ENCODE assay signal across 27 mouse cellular contexts in the genomic region with DNA sequence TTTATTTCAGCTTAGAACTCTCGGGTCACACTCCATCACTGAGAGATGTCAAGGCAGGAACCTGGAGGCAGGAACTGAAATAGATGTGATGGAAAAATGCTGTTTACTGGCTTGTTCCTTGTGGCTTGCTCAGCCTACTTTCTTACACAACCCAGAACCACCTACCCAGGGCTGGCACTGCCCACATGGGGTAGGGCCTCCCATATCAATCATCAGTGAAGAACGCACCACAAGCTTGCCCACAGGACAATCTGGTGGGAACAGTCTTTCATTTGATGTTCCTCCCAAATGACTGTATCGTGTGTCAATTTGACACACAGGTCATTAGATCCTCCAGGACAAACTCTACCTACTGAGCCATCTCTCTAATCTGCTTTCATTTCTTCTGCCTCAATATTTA. TPM values are rescaled to one million over a fixed set of nuclear protein-coding genes. Genes with fewer than 3 reads are reported as not detected.
A peak's percentile ranks its signal among the peaks of the same experiment; 100 is the strongest.
DNase-seq lines count a peak whose midpoint lies in the region; ATAC-seq and TF ChIP-seq lines count a peak whose summit lies in the region.
"Had no signal": no experiment of that assay in that cellular context is flagged by ENCODE, and none has a peak within 500 bp of the region (broad histone marks: within the 10 kb centered on the region; RNA-seq: fewer than 3 reads in every experiment).

No protein-coding gene starts in this region.

- no peak for TF ChIP-seq CTCF in forebrain, postnatal 0 days (IDR thresholded peaks at IDR 0.05; ENCODE audit: low read depth)

- no peak overlapping the region for H3K4me3 ChIP-seq in forebrain, postnatal 0 days (ENCODE audit: low read depth, low read length)
- H3K4me3 ChIP-seq: embryonic facial prominence, embryonic 12.5 days; embryonic facial prominence, embryonic 15.5 days; erythroblast, embryonic 14.5 days; forebrain, embryonic 10.5 days; forebrain, embryonic 13.5 days; gastrocnemius, adult 2 months; heart, adult 2 months; heart, embryonic 10.5 days; heart, embryonic 13.5 days; hindbrain, embryonic 15.5 days had no signal

- intact Hi-C loops in left cerebral cortex, postnatal 4 days (cut with DNase I): no loop called here

- H3K27ac ChIP-seq in forebrain, postnatal 0 days (ENCODE audit: low read depth, low read length): no peak overlapping the region
- H3K27ac ChIP-seq: embryonic facial prominence, embryonic 12.5 days; embryonic facial prominence, embryonic 15.5 days; forebrain, embryonic 10.5 days; forebrain, embryonic 13.5 days; gastrocnemius, adult 2 months; heart, adult 2 months; heart, embryonic 10.5 days; heart, embryonic 13.5 days; hindbrain, embryonic 15.5 days had no signal

- ATAC-seq in erythroblast, adult 5-6 weeks (replicated peaks; ENCODE audit: low FRiP score, poor library complexity, severe bottlenecking): peak; percentile 39; the same call in 1 of the 2 replicates
- peak; percentile 33; the same call in 1 of the 2 replicates for ATAC-seq in megakaryocyte, adult 5-6 weeks (ENCODE audit: poor library complexity, severe bottlenecking)
- no peak for ATAC-seq in forebrain, postnatal 0 days
- ATAC-seq: activated CD4-positive, CD25-positive, alpha-beta regulatory T cell, adult 4 months; forebrain, embryonic 13.5 days; forebrain, embryonic 16.5 days; intestine, postnatal 0 days had no signal

- WGBS in forebrain, postnatal 0 days: 85% methylated on average over 3 of the region's 3 CpGs

- H3K9ac ChIP-seq in forebrain, postnatal 0 days: no peak overlapping the region
- H3K9ac ChIP-seq: embryonic facial prominence, embryonic 12.5 days; embryonic facial prominence, embryonic 15.5 days; forebrain, embryonic 13.5 days; heart, embryonic 13.5 days; hindbrain, embryonic 15.5 days had no signal

- no peaks in the 10 kb centered on the region for H3K4me1 ChIP-seq in forebrain, postnatal 0 days (ENCODE audit: insufficient read depth)
- H3K4me1 ChIP-seq: embryonic facial prominence, embryonic 12.5 days had no signal

- H3K4me2 ChIP-seq in forebrain, postnatal 0 days (ENCODE audit: low read depth): no peak overlapping the region
- H3K4me2 ChIP-seq: embryonic facial prominence, embryonic 12.5 days; embryonic facial prominence, embryonic 15.5 days; forebrain, embryonic 13.5 days; heart, embryonic 13.5 days; hindbrain, embryonic 15.5 days had no signal

- peak; percentile 72 for DNase-seq in 416B (ENCODE audit: low read depth)
- DNase-seq in forebrain, postnatal 0 days: no peak
- DNase-seq in left cerebral cortex, postnatal 4 days: no peak
- DNase-seq in B cell, adult 2 months: no peak
- DNase-seq: adrenal gland, adult 8-10 months; adrenal gland, postnatal 25 days; cerebellum, adult 11-12 months; cerebellum, adult 8-10 months; cerebellum, postnatal 14 days; gastrocnemius, adult 2 months; gastrocnemius, postnatal 25 days; heart, adult 2 months; heart, postnatal 14 days; heart, postnatal 4 days had no signal

- no peaks in the 10 kb centered on the region for H3K36me3 ChIP-seq in forebrain, postnatal 0 days (ENCODE audit: insufficient read depth)
- H3K36me3 ChIP-seq: embryonic facial prominence, embryonic 12.5 days; embryonic facial prominence, embryonic 15.5 days; forebrain, embryonic 10.5 days; heart, embryonic 10.5 days; heart, embryonic 13.5 days; hindbrain, embryonic 15.5 days had no signal

- no peaks in the 10 kb centered on the region for H3K27me3 ChIP-seq in forebrain, postnatal 0 days (ENCODE audit: insufficient read depth, low read length)
- H3K27me3 ChIP-seq: embryonic facial prominence, embryonic 12.5 days; embryonic facial prominence, embryonic 15.5 days; forebrain, embryonic 13.5 days; hindbrain, embryonic 15.5 days had no signal

- H3K9me3 ChIP-seq in forebrain, postnatal 0 days (ENCODE audit: low read length): no peaks in the 10 kb centered on the region
- H3K9me3 ChIP-seq: embryonic facial prominence, embryonic 12.5 days; embryonic facial prominence, embryonic 15.5 days; forebrain, embryonic 10.5 days; forebrain, embryonic 13.5 days; heart, embryonic 10.5 days; heart, embryonic 13.5 days; hindbrain, embryonic 15.5 days had no signal

RNA-seq across cellular contexts. Expression of a gene that starts 28.2 kb away (rescaled TPM):
- 121 and 151 TPM in 2 replicates for total RNA-seq in erythroblast, adult 5-6 weeks (2015; ENCODE audit: low replicate concordance)
- total RNA-seq in erythroblast, adult 5-6 weeks (2017; ENCODE audit: low replicate concordance): 109 and 111 TPM in 2 replicates
- total RNA-seq in megakaryocyte, adult 5-6 weeks (2015): 507 and 516 TPM in 2 replicates
- total RNA-seq in megakaryocyte, adult 5-6 weeks (2017): 307 and 321 TPM in 2 replicates
- 41.3 and 44.9 TPM in 2 replicates for total RNA-seq in forebrain, postnatal 0 days (2014; rRNA removed)
- 4.9 and 5.8 TPM in 2 replicates for polyA plus RNA-seq in forebrain, postnatal 0 days (2015; fragmentation: Nextera tagmentation; extraction: Ambion mirVana)
- 10 to 100 TPM; 22.5 to 23.7 TPM for total RNA-seq in left cerebral cortex, postnatal 4 days (2021)
- polyA plus RNA-seq: erythroblast, embryonic 14.5 days had no signal
